Mouse (Mus musculus): ENCODE measurements around the gene Mcm3ap. TPM values are rescaled to one million over a fixed set of nuclear protein-coding genes. Genes with fewer than 3 reads are reported as not detected.

Mcm3ap gene
- polyA plus RNA-seq, 2 experiments: 12.5 to 23.4 TPM

- Histone ChIP-seq H3K36me3 (replicated peaks; ENCODE audit: control insufficient read depth, insufficient read depth, low read depth) (peaks cover 35% of the 10 kb centered on the region), H3K27me3 (ENCODE audit: control insufficient read depth, insufficient read depth, low read length) (no peaks in the 10 kb centered on the region), H3K9me3 (ENCODE audit: control insufficient read depth, low read length) (no peaks in the 10 kb centered on the region), H3K27ac (no peak overlapping the region), H3K9ac (replicated peaks) (no peak overlapping the region), H3K4me1 (replicated peaks; ENCODE audit: control insufficient read depth in 2 of 2, insufficient read depth in 2 of 2, low read length in 1 of 2) (no peaks in the 10 kb centered on the region; a peak in 1 of 4 replicates), H3K4me3 (ENCODE audit: insufficient read depth in 1 of 2, low read depth in 2 of 2, low read length in 2 of 2) (no peak overlapping the region), H3K4me2 (ENCODE audit: low read depth) (no peak overlapping the region)
- ATAC-seq (ENCODE audit: insufficient read depth) (no peak), DNase-seq (ENCODE audit: low read depth in 3 of 3, low spot score in 3 of 3) (no peak)
- 80% methylated on average over 5 of the region's 5 CpGs for WGBS (ENCODE audit: insufficient replicate concordance)
- TF ChIP-seq EP300 (IDR thresholded peaks at IDR 0.05; ENCODE audit: low read depth) (no peak), CTCF (IDR thresholded peaks at IDR 0.05; ENCODE audit: low read depth) (no peak)
These were observed 5.0 kb downstream of the Mcm3ap start for GRCm38 (mm10) chr10:76473759-76474158.

- Histone ChIP-seq H3K9me3 (ENCODE audit: control insufficient read depth, low read length) (no peaks in the 10 kb centered on the region), H3K27me3 (ENCODE audit: control insufficient read depth, insufficient read depth, low read length) (no peaks in the 10 kb centered on the region), H3K4me2 (ENCODE audit: low read depth) (no peak overlapping the region), H3K36me3 (replicated peaks; ENCODE audit: control insufficient read depth, insufficient read depth, low read depth) (peaks cover 50% of the 10 kb centered on the region), H3K4me1 (replicated peaks; ENCODE audit: control insufficient read depth in 2 of 2, insufficient read depth in 2 of 2, low read length in 1 of 2) (no peaks in the 10 kb centered on the region), H3K9ac (replicated peaks) (no peak overlapping the region), H3K27ac (no peak overlapping the region), H3K4me3 (ENCODE audit: insufficient read depth in 1 of 2, low read depth in 2 of 2, low read length in 2 of 2) (no peak overlapping the region)
- ATAC-seq (ENCODE audit: insufficient read depth): no peak
- DNase-seq (ENCODE audit: low read depth in 3 of 3, low spot score in 3 of 3): no peak
- 87% methylated on average over 13 of the region's 13 CpGs for WGBS (ENCODE audit: insufficient replicate concordance)
- TF ChIP-seq CTCF (IDR thresholded peaks at IDR 0.05; ENCODE audit: low read depth): no peak
- TF ChIP-seq EP300 (IDR thresholded peaks at IDR 0.05; ENCODE audit: low read depth): no peak
These were observed 12.1 kb downstream of the Mcm3ap start for GRCm38 (mm10) chr10:76480851-76481250.

DNA sequence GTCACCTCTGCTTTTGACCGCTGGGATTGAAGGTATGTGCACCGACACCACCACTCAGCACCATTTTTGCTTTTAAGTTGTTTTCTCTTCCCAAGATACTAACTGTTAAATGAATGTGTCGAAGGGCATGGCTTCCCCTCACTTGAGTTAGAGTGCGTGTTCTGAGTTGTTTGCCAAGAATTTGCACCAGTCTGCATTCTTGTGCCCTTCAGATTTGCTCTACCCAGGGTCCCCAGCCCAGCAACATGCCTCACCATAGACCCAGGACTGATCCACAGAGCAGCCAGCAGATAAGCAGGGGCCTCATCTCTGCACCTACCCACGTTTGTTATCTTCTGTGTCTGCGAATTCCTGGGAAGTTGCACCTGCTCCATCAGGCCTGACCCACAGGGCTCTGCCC, 12.8 kb downstream of the Mcm3ap start:
- no peak for DNase-seq (ENCODE audit: low read depth in 3 of 3, low spot score in 3 of 3)
- no peak for TF ChIP-seq CTCF (IDR thresholded peaks at IDR 0.05; ENCODE audit: low read depth)
- TF ChIP-seq EP300 (IDR thresholded peaks at IDR 0.05; ENCODE audit: low read depth): no peak
- Histone ChIP-seq H3K9me3 (ENCODE audit: control insufficient read depth, low read length) (no peaks in the 10 kb centered on the region), H3K27me3 (ENCODE audit: control insufficient read depth, insufficient read depth, low read length) (no peaks in the 10 kb centered on the region), H3K4me2 (ENCODE audit: low read depth) (no peak overlapping the region), H3K27ac (no peak overlapping the region), H3K9ac (replicated peaks) (no peak overlapping the region), H3K36me3 (replicated peaks; ENCODE audit: control insufficient read depth, insufficient read depth, low read depth) (peaks cover 51% of the 10 kb centered on the region), H3K4me3 (ENCODE audit: insufficient read depth in 1 of 2, low read depth in 2 of 2, low read length in 2 of 2) (no peak overlapping the region), H3K4me1 (replicated peaks; ENCODE audit: control insufficient read depth in 2 of 2, insufficient read depth in 2 of 2, low read length in 1 of 2) (0 out of 4 replicates have a peak, but pooled peaks cover 0 to 1% of the 10 kb centered on the region in 2 experiments)
- no peak for ATAC-seq (ENCODE audit: insufficient read depth)
- WGBS (ENCODE audit: insufficient replicate concordance): 74% methylated on average over 6 of the region's 6 CpGs

DNA sequence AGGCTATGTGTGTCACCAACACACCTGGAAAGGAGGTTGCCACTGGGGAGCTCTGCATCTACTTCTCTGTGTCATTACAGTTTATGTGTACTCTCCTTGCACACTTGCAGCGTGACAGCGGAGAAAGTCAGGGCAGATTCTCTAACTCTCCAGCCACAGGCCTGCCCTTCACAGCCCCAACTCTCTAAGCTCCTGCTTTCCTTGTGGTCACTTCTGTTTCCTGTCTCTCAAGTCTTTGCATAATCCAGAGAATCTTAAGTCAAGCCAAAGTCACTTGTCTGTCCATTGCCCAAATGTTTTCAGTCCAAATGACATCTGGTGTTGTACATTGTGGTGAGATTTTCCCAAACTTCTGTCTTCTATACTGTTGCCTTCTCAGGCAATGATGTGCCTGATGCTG, 17.6 kb downstream of the Mcm3ap start:
- H3K4me1 ChIP-seq (replicated peaks; ENCODE audit: control insufficient read depth in 2 of 2, insufficient read depth in 2 of 2, low read length in 1 of 2): peaks cover 0 to 4% of the 10 kb centered on the region in 2 experiments; a peak in 1 of 4 replicates
- no peak for TF ChIP-seq CTCF (IDR thresholded peaks at IDR 0.05; ENCODE audit: low read depth)
- no peak for TF ChIP-seq EP300 (IDR thresholded peaks at IDR 0.05; ENCODE audit: low read depth)
- H3K4me2 ChIP-seq (ENCODE audit: low read depth): no peak overlapping the region
- 48% methylated on average over 2 of the region's 2 CpGs for WGBS (ENCODE audit: insufficient replicate concordance)
- H3K36me3 ChIP-seq (replicated peaks; ENCODE audit: control insufficient read depth, insufficient read depth, low read depth): peaks cover 17% of the 10 kb centered on the region
- H3K9ac ChIP-seq (replicated peaks): no peak overlapping the region
- H3K27ac ChIP-seq: no peak overlapping the region
- H3K27me3 ChIP-seq (ENCODE audit: control insufficient read depth, insufficient read depth, low read length): no peaks in the 10 kb centered on the region
- no peaks in the 10 kb centered on the region for H3K9me3 ChIP-seq (ENCODE audit: control insufficient read depth, low read length)
- ATAC-seq (ENCODE audit: insufficient read depth) (no peak), DNase-seq (ENCODE audit: low read depth in 3 of 3, low spot score in 3 of 3) (no peak)
- H3K4me3 ChIP-seq (ENCODE audit: insufficient read depth in 1 of 2, low read depth in 2 of 2, low read length in 2 of 2): no peak overlapping the region

DNA sequence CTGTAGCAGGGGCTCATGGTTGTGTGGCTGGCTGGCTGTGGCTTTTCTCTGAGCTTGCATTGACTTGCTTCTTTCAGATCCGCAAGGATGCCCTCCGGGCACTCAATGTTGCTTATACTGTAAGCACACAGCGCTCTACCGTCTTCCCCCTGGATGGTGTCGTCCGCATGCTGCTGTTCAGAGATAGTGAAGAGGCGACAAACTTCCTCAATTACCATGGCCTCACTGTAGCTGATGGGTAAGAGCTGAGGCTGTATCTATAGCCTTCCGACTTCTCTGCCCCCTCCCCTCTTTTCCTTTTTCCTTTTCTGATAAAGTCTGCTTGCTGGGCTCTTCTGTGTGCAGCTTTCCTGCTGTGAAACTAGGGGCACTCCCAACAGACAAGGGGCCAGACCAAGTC, 19.5 kb downstream of the Mcm3ap start:
- Histone ChIP-seq H3K27me3 (ENCODE audit: control insufficient read depth, insufficient read depth, low read length) (no peaks in the 10 kb centered on the region), H3K36me3 (replicated peaks; ENCODE audit: control insufficient read depth, insufficient read depth, low read depth) (peaks cover 13% of the 10 kb centered on the region), H3K4me3 (ENCODE audit: insufficient read depth in 1 of 2, low read depth in 2 of 2, low read length in 2 of 2) (no peak overlapping the region), H3K4me1 (replicated peaks; ENCODE audit: control insufficient read depth in 2 of 2, insufficient read depth in 2 of 2, low read length in 1 of 2) (peaks cover 0 to 7% of the 10 kb centered on the region in 2 experiments; a peak in 2 of 4 replicates), H3K27ac (no peak overlapping the region), H3K9me3 (ENCODE audit: control insufficient read depth, low read length) (no peaks in the 10 kb centered on the region), H3K4me2 (ENCODE audit: low read depth) (no peak overlapping the region), H3K9ac (replicated peaks) (no peak overlapping the region)
- TF ChIP-seq CTCF (IDR thresholded peaks at IDR 0.05; ENCODE audit: low read depth): no peak
- TF ChIP-seq EP300 (IDR thresholded peaks at IDR 0.05; ENCODE audit: low read depth): no peak
- DNase-seq (ENCODE audit: low read depth in 3 of 3, low spot score in 3 of 3): peak in 1 of 3 experiments; percentile 11
- peak; percentile 75 for ATAC-seq (ENCODE audit: insufficient read depth)
- 22% methylated on average over 8 of the region's 8 CpGs for WGBS (ENCODE audit: insufficient replicate concordance)

Data from liver, embryonic 14.5 days (tissue).